Mouse (Mus musculus): ENCODE data around the gene Pax7. TPM values are rescaled to one million over a fixed set of nuclear protein-coding genes. Genes with fewer than 3 reads are reported as not detected.

Gene Pax7
- polyA plus RNA-seq, 1 experiment from 2014 or later: not detected

- DNase-seq: no peak
- H3K27me3 ChIP-seq: peaks cover 100% of the 10 kb centered on the region
- no peak overlapping the region for H3K4me2 ChIP-seq
- H3K4me1 ChIP-seq (replicated peaks): no peaks in the 10 kb centered on the region
- H3K27ac ChIP-seq: no peak overlapping the region
- H3K36me3 ChIP-seq: no peaks in the 10 kb centered on the region
- H3K9ac ChIP-seq: no peak overlapping the region
- WGBS (ENCODE audit: insufficient replicate concordance): 1% methylated on average over 24 of the region's 24 CpGs
- H3K4me3 ChIP-seq (replicated peaks): no peak overlapping the region
- no peaks in the 10 kb centered on the region for H3K9me3 ChIP-seq (replicated peaks)
- no peak for ATAC-seq (ENCODE audit: low read depth)
These were observed 2.5 kb downstream of the Pax7 start for GRCm38 (mm10) chr4:139830581-139831387.

GRCm38 (mm10) chr4:139830053-139830452 is 3.3 kb downstream of the Pax7 start:
- Histone ChIP-seq H3K4me1 (replicated peaks) (no peaks in the 10 kb centered on the region), H3K9ac (no peak overlapping the region), H3K27me3 (peaks cover 100% of the 10 kb centered on the region), H3K9me3 (replicated peaks) (no peaks in the 10 kb centered on the region), H3K36me3 (no peaks in the 10 kb centered on the region), H3K4me2 (no peak overlapping the region), H3K27ac (no peak overlapping the region), H3K4me3 (replicated peaks) (no peak overlapping the region)
- no peak for ATAC-seq (ENCODE audit: low read depth)
- no peak for DNase-seq
- 2% methylated on average over 14 of the region's 14 CpGs for WGBS (ENCODE audit: insufficient replicate concordance)

- H3K36me3 ChIP-seq: no peaks in the 10 kb centered on the region
- WGBS (ENCODE audit: insufficient replicate concordance): 3% methylated on average over 16 of the region's 16 CpGs
- H3K9me3 ChIP-seq (replicated peaks): no peaks in the 10 kb centered on the region
- H3K4me3 ChIP-seq (replicated peaks): no peak overlapping the region
- no peak for DNase-seq
- H3K4me2 ChIP-seq: no peak overlapping the region
- H3K9ac ChIP-seq: no peak overlapping the region
- no peak overlapping the region for H3K27ac ChIP-seq
- ATAC-seq (ENCODE audit: low read depth): no peak
- no peaks in the 10 kb centered on the region for H3K4me1 ChIP-seq (replicated peaks)
- peaks cover 100% of the 10 kb centered on the region for H3K27me3 ChIP-seq
These were observed 4.3 kb downstream of the Pax7 start for GRCm38 (mm10) chr4:139828871-139829590.

- H3K27me3 ChIP-seq: peaks cover 100% of the 10 kb centered on the region
- no peaks in the 10 kb centered on the region for H3K4me1 ChIP-seq (replicated peaks)
- DNase-seq (no peak), ATAC-seq (ENCODE audit: low read depth) (no peak)
- no peak overlapping the region for H3K27ac ChIP-seq
- WGBS (ENCODE audit: insufficient replicate concordance): 1% methylated on average over 36 of the region's 37 CpGs
- no peak overlapping the region for H3K4me3 ChIP-seq (replicated peaks)
- H3K9me3 ChIP-seq (replicated peaks): no peaks in the 10 kb centered on the region
- H3K9ac ChIP-seq: no peak overlapping the region
- H3K36me3 ChIP-seq: no peaks in the 10 kb centered on the region
- H3K4me2 ChIP-seq: no peak overlapping the region
These were observed 5.0 kb downstream of the Pax7 start for GRCm38 (mm10) chr4:139828283-139828678.

- Histone ChIP-seq H3K27ac (no peak overlapping the region), H3K4me2 (no peak overlapping the region), H3K4me3 (replicated peaks) (no peak overlapping the region), H3K27me3 (peaks cover 100% of the 10 kb centered on the region), H3K36me3 (no peaks in the 10 kb centered on the region), H3K9me3 (replicated peaks) (no peaks in the 10 kb centered on the region), H3K4me1 (replicated peaks) (no peaks in the 10 kb centered on the region), H3K9ac (no peak overlapping the region)
- no peak for ATAC-seq (ENCODE audit: low read depth)
- DNase-seq: no peak
- 2% methylated on average over 30 of the region's 30 CpGs for WGBS (ENCODE audit: insufficient replicate concordance)
These were observed 5.6 kb downstream of the Pax7 start for GRCm38 (mm10) chr4:139827501-139828282.

- peaks cover 100% of the 10 kb centered on the region for H3K27me3 ChIP-seq
- H3K36me3 ChIP-seq: no peaks in the 10 kb centered on the region
- DNase-seq: no peak
- 6% methylated on average over 3 of the region's 3 CpGs for WGBS (ENCODE audit: insufficient replicate concordance)
- H3K4me1 ChIP-seq (replicated peaks): no peaks in the 10 kb centered on the region
- no peaks in the 10 kb centered on the region for H3K9me3 ChIP-seq (replicated peaks)
- no peak overlapping the region for H3K9ac ChIP-seq
- no peak overlapping the region for H3K4me2 ChIP-seq
- no peak overlapping the region for H3K27ac ChIP-seq
- H3K4me3 ChIP-seq (replicated peaks): no peak overlapping the region
- no peak for ATAC-seq (ENCODE audit: low read depth)
These were observed 7.1 kb downstream of the Pax7 start for GRCm38 (mm10) chr4:139826231-139826630.

- H3K36me3 ChIP-seq: no peaks in the 10 kb centered on the region
- no peak for ATAC-seq (ENCODE audit: low read depth)
- H3K27me3 ChIP-seq: peaks cover 100% of the 10 kb centered on the region
- DNase-seq: no peak
- no peak overlapping the region for H3K9ac ChIP-seq
- H3K27ac ChIP-seq: no peak overlapping the region
- no peaks in the 10 kb centered on the region for H3K9me3 ChIP-seq (replicated peaks)
- H3K4me2 ChIP-seq: no peak overlapping the region
- H3K4me3 ChIP-seq (replicated peaks): no peak overlapping the region
- H3K4me1 ChIP-seq (replicated peaks): no peaks in the 10 kb centered on the region
- 3% methylated on average over 14 of the region's 14 CpGs for WGBS (ENCODE audit: insufficient replicate concordance)
These were observed 7.8 kb downstream of the Pax7 start for GRCm38 (mm10) chr4:139825326-139826112.

GRCm38 (mm10) chr4:139824572-139825325 is 8.6 kb downstream of the Pax7 start:
- Histone ChIP-seq H3K36me3 (no peaks in the 10 kb centered on the region), H3K9me3 (replicated peaks) (no peaks in the 10 kb centered on the region), H3K27me3 (peaks cover 100% of the 10 kb centered on the region), H3K4me3 (replicated peaks) (no peak overlapping the region), H3K4me1 (replicated peaks) (no peaks in the 10 kb centered on the region), H3K9ac (no peak overlapping the region), H3K27ac (no peak overlapping the region), H3K4me2 (no peak overlapping the region)
- DNase-seq (no peak), ATAC-seq (ENCODE audit: low read depth) (no peak)
- WGBS (ENCODE audit: insufficient replicate concordance): 2% methylated on average over 22 of the region's 22 CpGs

- Histone ChIP-seq H3K36me3 (no peaks in the 10 kb centered on the region), H3K4me1 (replicated peaks) (no peaks in the 10 kb centered on the region), H3K27me3 (peaks cover 100% of the 10 kb centered on the region), H3K4me2 (no peak overlapping the region), H3K4me3 (replicated peaks) (no peak overlapping the region), H3K27ac (no peak overlapping the region), H3K9me3 (replicated peaks) (no peaks in the 10 kb centered on the region), H3K9ac (no peak overlapping the region)
- DNase-seq: no peak
- WGBS (ENCODE audit: insufficient replicate concordance): 3% methylated on average over 31 of the region's 32 CpGs
- no peak for ATAC-seq (ENCODE audit: low read depth)
These were observed 9.4 kb downstream of the Pax7 start for GRCm38 (mm10) chr4:139823870-139824472.
